Mouse (Mus musculus): ENCODE data around the gene Ubqln1. TPM values are rescaled to one million over a fixed set of nuclear protein-coding genes. Genes with fewer than 3 reads are reported as not detected.

Ubqln1 gene
- polyA plus RNA-seq, 1 experiment = 215 TPM

DNA sequence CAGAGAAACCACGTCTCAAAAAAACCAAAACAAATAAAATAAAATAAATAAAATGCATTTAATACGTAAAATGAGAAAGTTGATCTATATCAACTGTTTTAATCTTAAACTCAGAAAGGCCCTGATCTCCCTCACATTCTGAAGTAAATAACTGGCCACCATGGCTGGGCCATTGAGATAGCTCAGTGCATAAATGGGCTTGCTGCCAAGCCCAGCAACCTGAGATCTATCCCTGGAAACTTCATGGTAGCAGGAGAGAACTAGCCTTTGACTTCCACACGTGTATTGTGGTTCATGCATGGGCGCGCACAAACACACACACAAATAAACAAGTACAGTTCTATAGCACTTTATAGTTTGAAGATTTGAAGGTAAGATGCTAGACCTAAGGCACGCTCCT lies 14.1 kb downstream of the Ubqln1 start:
- DNase-seq (ENCODE audit: low read depth) = no peak

DNA sequence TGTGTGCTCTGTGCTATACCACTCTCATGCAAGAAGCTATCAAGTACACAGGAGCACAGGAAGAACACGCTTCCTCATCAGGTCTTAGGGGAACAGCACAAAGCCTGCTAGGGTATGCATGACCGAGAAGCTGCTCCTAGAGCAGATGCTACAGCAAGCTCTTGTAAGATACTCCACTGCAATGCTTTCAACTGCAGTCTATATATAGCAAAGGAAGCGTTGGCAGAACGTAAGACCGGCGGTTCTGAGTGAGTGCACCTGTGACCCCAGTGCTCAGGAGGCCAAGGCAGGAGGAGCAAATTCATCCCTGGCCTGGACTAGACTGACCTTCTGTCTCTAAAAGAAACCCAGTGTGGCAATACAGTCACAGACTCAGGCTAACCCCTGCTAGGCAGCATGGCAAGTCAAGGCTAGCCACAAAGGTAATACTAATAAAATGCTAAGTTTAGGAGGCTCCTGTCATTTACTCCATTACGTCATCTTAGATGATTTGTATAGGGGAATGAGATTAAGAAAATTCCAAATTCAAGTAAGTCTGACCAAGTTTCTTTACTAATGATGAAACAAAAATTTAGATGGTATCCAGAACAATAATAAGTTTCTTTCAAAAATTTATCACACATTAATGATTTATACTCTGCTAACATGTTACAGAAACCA lies 17.3 kb downstream of the Ubqln1 start:
- DNase-seq (ENCODE audit: low read depth) = no peak

DNA sequence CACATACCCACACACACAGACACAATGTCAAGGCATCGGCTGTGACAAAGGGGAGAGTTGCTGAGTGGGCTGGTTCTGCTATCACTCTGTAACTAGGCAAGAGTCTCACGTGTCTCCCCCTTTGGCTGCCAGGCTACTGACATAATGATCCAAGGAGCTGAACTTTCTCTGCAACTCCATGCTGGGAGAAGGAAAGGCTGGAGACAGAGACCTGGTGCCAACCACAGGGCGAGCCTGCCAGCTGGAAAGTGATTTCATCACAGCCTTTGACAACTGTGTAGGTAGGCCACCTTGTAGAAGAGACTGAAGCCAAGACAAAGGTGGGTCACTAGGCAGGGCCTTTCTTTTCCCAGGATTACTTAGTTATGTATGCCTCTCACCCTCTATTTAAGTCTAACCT lies 18.2 kb downstream of the Ubqln1 start:
- no peak for DNase-seq (ENCODE audit: low read depth)

DNA sequence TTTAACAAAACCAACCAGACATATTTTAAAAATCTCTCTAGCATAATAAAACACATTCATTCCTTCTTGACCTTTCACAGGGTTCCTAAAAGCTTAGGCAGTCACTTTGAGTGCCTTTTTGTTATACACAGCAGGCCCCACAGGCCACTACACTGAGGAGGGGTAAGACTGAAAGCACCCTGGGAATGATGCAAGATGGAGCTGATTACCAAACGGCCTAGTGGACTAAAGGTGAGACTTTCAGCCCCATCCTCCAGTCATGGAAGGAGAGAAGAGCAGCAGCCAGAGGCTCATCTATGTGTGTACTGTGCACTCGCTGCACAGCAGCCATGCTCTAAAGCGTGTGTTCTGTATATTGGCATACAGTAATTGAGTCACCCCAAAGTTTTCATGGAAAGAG lies 20.5 kb downstream of the Ubqln1 start:
- no peak for DNase-seq (ENCODE audit: low read depth)

DNA sequence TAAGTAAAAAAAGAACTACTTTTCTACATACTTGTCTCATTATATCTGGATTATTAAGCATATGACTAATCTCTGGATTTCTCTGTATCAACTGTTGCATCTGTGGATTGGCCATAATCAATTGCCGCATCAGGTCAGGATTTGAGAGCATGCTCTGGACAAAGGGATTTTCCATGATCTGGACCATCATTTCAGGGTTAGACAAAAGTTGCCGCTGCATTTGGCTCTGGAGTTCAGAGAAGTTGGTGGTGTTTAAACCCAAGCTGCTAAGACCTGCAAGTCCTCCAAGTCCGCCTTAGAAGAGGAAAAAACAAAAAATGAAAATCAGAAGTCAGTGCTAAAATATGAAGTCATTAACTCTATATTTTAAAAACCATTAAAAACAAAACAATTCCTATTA lies 22.2 kb downstream of the Ubqln1 start:
- no peak for DNase-seq (ENCODE audit: low read depth)

DNA sequence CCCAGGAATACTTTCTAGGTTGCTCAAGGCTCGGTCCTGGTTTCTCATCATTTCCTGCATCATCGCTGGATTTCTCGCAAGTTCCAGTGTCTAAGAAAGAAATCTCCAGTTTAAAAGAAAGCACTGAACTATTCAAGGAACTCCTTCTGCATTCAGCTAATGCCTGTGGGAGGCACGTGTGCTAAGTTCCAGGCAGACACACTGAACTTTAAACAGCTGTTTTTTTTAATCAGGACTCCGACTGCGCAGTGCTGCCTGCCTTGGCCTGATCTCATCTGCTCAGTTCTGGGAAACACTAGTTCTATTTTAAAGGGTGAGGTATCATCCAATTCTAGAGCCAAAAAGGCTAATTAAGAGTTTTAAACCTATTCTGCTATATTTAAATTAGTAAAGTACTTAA lies 23.3 kb downstream of the Ubqln1 start:
- no peak for DNase-seq (ENCODE audit: low read depth)

DNA sequence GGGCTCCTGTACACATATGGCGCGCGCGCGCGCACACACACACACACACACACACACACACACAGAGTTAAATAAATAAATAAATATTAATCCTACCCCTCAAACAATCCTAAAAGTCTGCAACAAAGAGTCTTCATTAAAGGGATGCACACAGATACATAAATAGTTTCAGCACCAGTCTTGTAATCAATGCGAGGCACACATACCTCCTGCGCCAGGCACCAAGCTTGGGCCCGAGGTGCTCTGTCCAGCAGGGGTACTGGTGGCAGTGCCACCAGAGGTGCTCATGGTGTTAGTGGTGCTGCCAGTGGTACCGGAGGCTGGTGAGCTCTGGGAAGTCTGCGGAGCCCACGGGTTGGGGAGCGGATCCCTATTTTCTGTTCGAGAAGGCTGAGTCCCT lies 23.9 kb downstream of the Ubqln1 start:
- DNase-seq (ENCODE audit: low read depth) = no peak

DNA sequence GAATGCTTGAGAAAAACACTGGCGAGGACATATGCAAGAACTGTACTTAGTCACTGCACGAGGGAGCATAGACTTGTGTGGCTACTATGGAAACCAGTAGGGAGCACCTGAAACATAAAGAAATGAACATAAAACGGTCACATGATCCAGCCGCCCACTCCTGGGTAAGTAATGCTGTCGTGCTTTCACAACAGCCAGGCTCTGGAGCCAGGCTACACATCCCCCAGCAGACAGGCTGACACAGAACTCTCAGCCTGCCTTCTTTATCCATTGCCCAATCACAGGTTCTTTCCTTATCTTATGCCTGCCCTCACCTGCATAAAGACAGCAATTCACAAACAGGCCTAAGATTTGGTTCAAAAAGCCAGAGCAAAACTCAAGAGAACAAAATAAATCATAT lies 26.0 kb downstream of the Ubqln1 start:
- DNase-seq (ENCODE audit: low read depth) = peak; percentile 65

DNA sequence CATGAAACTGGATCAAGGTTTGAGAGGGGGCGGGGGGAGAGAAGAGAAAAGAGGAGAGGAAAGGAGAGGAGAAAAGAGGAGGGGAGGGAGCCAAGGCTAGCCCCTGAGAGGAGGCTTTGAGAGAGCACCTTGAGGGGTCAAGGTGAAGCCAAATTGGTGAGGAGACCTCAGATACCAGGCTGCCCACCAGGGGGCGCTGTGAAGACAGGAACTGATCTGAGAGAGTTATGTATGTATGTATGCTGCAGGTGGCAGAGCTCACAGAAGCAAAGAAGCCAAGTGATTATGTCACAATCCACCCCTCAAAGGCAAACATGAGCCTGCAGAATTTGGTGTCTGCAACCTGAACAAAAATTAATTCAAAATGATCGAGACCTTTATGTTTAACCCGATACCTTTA lies 27.0 kb downstream of the Ubqln1 start:
- no peak for DNase-seq (ENCODE audit: low read depth)

DNA sequence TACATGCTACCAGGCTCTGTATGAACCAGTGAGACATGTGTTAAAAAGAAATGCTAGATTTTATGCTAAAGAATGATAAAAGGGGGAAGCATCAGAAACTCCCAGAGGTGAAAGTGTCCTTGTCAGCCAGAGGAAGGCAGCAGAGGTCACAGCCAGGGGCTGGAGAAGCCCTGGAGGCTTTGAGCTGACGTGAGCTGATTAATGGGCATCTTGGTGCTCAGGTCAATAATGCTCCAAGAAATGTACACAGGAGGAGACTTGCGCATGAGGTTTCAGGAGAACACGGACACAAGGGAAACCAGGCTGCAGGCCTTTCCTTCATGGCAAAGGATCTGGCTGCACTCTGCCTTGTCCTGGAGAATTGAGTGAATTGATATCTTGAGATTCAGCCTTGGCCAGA lies 27.7 kb downstream of the Ubqln1 start:
- no peak for DNase-seq (ENCODE audit: low read depth)

DNA sequence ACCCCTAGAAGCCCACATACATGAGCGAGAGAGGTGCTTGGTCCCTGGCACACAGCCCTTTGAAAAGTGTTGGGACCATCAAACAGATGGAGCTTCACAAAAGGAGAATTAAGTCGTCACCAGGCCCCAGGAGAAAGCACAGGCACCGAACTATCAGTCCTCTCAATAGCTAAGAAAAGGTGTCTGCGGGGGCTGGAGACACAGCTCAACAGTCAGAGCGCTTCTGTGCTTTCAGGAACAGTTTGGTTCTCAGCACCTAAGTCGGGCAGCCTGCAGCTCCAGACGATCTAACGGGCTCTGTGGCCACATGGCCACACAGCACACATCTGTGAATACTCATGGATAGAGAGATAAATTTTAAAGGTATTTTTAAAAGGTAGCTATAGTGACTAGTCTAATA lies 29.2 kb downstream of the Ubqln1 start:
- DNase-seq (ENCODE audit: low read depth) = no peak

DNA sequence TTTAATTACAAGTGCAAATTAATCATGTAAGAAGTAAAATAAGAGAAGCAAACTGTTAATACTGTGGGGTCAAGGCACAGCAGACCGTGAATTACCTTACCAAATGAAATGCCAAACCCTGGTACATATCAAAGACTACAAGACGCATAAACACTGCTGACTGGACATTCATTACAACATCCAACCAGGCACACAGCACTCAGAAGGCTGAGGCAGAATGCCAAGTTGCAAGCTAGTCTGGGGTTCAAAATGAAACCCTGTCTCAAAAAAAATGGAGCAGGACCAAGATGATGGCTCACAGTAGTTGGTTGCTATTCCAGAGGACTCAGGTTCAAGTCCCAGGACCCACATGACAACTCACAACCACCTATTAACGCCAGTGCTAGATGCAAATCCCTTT lies 31.3 kb downstream of the Ubqln1 start:
- DNase-seq (ENCODE audit: low read depth) = no peak

DNA sequence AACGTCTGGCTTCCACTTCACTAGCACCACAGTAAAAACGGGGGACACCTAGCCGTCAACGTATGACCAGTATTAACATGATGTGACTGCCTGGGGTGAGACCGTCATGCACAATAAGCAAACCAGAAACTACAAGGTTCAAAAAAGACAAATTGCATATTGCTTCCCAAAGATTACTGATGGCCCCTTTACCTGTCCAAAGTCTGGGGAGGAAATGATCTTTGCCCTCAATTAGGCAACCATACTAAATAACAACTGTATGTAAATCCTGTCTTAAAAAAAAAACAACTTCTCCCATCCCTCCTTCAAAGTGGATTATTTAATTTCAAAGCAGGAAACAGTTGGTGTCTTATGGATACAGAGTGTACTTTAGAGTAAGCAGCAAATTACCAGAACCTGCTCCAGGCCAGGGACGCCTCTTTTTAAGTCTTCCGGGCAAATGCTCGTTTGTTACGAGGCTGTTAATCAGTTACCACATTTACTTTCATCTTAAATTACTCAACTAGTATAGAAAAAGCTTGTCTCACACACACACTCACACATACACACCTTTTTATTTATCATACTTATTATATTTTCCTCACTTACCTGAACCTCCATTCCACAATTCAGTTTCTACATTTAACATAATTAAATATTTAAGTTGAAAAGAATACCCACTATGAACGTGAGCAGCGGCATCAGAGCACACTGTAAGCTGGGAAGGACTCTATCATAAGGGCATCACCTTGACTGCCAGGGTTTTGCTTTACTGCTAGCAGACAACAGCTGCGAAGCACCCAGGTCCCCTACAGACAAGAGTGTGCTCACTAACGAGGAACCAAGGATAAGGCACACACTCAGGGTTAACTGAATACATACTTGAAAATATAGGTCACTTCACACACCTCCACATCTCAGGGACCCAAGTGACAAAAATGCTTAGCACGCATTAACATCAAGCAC lies 33.6 kb downstream of the Ubqln1 start:
- no peak for DNase-seq (ENCODE audit: low read depth)

DNA sequence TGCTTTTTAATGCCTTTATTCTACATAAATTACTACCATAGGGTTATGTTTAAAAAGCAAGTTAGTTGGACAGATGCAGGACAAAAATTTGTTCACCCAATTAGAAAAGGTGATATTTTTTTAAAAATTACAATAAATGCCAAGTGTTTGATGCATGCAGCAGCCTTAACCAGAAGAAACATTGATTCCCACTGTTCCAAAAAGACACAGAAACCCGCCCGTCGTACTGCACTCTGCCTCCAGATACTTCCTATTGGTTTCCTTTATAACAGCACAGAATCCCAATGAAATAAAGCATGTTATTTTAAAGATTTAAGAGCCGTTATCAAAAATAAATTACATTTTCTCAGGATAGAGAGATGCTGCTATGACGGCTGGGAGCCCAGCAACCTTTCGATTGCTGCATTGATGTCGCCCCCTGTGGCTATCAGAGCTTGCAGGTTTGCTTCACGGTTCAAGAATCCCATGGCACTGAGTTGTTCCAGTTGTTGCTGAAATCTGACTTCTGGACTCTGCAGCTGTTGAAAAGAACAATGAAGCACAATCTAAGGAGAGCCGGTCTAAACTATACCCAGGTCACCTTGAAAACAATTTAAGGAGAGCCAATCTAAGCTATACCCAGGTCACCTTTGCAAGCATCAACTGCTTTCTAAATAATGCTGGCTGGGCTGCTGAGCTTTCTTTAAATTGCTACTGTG lies 37.8 kb downstream of the Ubqln1 start:
- no peak for DNase-seq (ENCODE audit: low read depth)

DNA sequence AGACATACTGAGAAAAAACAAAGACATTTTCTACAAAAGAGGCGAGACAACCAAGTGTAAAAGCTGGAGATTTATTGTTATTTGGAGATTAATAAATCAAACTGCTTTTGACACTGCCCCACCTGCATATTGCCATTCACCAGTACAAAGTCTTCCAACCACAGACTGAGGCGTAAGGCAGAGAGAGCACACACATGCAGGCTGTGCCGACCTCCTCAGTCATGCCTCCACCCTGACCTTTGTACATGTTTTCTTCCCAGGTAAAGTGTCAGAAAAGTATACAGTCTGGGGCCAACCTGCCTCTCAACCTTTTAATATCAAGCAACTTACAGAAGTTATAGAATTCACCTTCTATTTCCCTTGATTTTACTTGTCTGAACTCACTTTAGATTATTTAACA lies 39.3 kb downstream of the Ubqln1 start:
- DNase-seq (ENCODE audit: low read depth) = no peak

DNA sequence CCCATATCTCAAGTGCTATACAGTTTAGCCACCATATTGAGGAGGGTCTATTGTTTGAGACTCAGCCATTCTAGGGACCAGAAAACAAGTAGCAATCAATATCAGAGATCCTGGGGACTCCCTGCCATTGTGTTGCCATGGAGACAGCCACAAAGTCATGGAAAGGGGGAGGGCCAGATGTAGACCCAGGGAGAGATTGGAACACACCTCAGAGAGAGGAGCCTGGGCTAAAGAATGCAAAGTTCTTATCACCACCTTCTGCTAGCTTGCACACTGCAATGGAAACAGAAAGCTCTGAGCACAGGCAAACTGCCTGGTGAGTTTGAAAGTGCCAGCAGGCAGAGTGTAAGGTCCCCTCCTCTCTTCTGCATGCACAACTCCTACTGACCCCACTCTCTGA lies 47.3 kb downstream of the Ubqln1 start:
- DNase-seq (ENCODE audit: low read depth) = no peak

DNA sequence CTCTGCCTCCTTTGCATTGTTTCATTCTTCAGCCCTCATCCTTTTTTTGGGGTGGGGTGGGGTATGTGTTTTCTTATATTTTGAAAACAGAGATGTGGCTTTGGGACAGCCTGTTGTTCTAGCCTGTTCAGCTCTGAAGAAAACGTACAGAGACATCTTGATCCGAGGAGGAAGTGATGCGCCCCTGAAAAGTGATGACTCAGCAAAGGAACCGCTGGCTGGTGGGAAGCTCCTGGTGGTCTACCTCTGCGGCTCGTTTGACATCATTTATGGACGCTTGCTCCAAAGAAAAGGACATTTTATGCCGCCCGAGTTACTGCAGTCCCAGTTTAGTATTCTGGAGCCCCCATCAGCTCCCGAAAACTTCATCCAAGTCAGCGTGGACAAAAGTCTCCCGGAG lies 52.1 kb downstream of the Ubqln1 start:
- no peak for DNase-seq (ENCODE audit: low read depth)

DNA sequence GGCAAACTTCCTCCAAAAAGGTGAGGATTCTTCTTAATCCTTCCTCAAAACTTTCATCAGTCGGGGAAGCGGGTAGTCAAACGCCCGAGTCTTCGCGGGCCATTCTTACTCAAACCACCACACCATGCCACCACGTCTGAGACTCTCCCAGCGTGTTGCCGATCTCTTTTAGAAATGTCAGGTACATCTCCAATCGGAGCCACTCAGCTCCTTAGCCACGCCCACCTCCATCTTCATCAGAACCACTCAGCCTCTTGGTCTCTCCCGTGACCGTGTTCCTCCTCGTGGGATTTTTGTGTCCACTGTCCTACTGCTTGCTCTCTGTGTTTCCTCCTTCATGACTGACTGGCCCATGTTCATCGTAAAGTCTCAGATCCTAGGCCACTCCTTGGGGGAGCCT lies 54.7 kb downstream of the Ubqln1 start:
- no peak for DNase-seq (ENCODE audit: low read depth)

DNA sequence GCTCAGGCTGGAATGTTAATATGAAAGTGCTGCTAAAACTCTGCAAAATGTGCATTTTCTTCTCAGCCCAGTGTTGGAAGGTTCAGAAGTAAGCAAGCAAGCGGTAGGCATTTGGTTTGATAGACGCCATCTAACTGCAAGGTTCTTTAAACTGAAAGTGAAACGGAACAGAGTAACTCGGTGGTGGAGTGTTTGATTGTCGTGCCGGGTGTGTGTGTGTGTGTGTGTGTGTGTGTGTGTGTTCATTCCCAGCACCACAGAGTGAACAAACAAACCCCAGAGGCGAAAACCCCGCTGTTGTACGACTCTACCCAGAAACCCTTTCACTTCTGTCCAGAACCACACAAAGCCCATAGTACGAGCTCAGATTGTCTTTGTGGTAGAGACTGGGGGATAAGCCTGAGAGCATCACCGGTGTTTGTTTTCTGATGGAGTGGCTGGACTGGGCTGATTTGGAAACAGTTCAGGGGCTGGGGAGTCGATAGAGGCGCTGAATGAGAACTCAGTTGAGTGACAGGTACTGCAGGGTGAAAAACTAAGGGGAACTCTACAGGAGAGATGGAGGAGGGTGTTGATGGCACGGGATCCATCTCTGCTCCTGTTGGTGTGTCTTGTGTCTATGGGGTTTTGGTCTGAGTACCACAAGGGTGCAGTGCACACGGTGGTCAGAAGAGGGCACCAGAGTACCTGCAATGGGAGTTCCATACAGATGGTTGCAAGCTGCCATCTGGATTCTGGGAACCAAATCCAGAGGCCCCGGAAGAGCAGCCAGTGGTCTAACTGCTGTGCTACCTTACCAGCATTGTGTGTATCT lies 57.1 kb downstream of the Ubqln1 start:
- no peak for DNase-seq (ENCODE audit: low read depth)

DNA sequence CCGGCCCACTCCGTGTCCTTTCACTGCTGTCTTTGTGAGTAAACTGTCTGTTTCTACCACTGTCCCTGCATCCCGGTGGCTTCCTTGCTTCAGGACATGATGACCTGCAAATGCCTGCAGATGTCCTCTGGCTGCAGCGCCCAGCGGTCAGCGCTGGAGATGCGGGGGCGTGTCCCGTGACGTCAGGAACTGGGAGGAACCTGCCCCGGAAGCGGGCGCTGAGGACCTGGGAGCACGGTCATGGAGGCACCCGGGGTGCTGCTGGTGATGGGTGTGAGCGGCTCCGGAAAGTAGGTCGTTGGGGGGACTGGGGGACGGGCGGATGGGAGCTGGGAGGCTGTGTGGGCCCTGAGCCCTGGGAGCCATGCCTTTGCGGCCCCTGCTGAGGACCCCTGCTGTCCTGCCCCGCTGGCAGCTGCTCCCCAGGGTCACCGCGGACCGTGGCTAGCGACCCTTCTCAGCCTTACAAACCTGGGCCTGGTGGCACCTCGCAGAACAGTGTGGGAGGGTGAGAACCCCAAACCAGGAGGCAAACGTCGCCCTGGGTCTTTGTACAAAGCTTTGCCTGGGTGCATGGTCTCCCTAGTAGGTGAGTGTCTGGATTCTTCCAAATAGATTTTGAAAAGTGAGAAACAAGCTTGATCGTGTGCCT lies 57.9 kb downstream of the Ubqln1 start, which contains the start of gene Idnk:
Idnk (plus strand) TSS at position 203 of the 652 bp plus-strand sequence.
- no peak for DNase-seq (ENCODE audit: low read depth)

DNA sequence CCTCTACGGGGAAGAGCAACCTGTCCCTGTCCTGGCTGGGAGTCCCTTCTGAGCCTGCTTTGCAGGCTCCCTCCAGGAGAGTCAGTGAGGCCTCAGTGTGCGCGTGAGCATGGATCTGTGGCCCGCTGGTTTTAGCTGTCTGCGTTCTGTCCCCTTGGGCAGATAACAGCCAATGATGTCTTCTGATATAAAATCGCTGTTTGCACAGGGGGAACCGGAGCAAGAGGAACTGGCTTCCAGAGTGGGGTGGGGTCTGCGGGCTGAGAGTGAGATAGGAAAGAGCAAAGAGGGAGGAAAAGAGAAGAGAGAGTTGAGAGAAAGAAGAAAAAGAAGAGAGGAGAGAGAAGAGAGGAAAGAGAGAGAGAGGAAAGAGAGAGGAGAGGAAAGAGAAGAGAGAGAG lies 58.4 kb downstream of the Ubqln1 start:
- DNase-seq (ENCODE audit: low read depth) = no peak

All from gonadal fat pad, adult 2 months (tissue).